Mouse (Mus musculus) cortical plate, adult 2 months (tissue): ENCODE measurements at regions not wholly inside any gene's neighbourhood (a gene's known extent, or its start where the extent isn't known, plus 50 kb on each side); places are given as distances from the start of the nearest gene placed in this dataset.

Experiments
- H3K27ac ChIP-seq: fragments of 200-500 bp; 2 replicates; pipeline ENCODE4 v1.5.1; 2012; ENCODE audit warnings: low read length, control low read depth, inconsistent platforms; ENCODE audit not compliant: insufficient read depth
- H3K4me1 ChIP-seq: fragments of 200-500 bp; 2 replicates; pipeline ENCODE4 v1.6.1; 2011; ENCODE audit warnings: low read length; ENCODE audit not compliant: control insufficient read depth, insufficient read depth
- H3K4me3 ChIP-seq: fragments of 200-500 bp; 2 replicates; pipeline ENCODE4 v1.5.1; 2011; ENCODE audit warnings: mild to moderate bottlenecking, low read length, control low read depth; ENCODE audit not compliant: insufficient read depth
- CTCF ChIP-seq: fragments of 200-500 bp; IDR thresholded peaks from 2 replicates; pipeline ENCODE4 v1.5.1; 2011; ENCODE audit warnings: mild to moderate bottlenecking, control low read depth, low read length; ENCODE audit not compliant: insufficient read depth; ENCODE audit errors: extremely low read depth
- POLR2A ChIP-seq: fragments of 200-500 bp; IDR thresholded peaks from 2 replicates; pipeline ENCODE4 v1.6.1; 2011; ENCODE audit warnings: mild to moderate bottlenecking, low read length, control low read depth; ENCODE audit not compliant: insufficient read depth; ENCODE audit errors: extremely low read depth

GRCm38 (mm10) chr9:62590407-62591195, 53.8 kb upstream of the Coro2b start:
- TF ChIP-seq POLR2A (no peak), CTCF (no peak)
- no peaks in the 10 kb centered on the region for H3K4me1 ChIP-seq
- H3K27ac ChIP-seq: no peak overlapping the region
- no peak overlapping the region for H3K4me3 ChIP-seq

GRCm38 (mm10) chr9:62591196-62591485, 54.3 kb upstream of the Coro2b start:
- no peak overlapping the region for H3K27ac ChIP-seq
- no peak for TF ChIP-seq POLR2A
- TF ChIP-seq CTCF: no peak
- H3K4me1 ChIP-seq: no peaks in the 10 kb centered on the region
- no peak overlapping the region for H3K4me3 ChIP-seq

GRCm38 (mm10) chr9:62598056-62598455, 61.2 kb upstream of the Coro2b start:
- TF ChIP-seq CTCF (no peak), POLR2A (no peak)
- no peak overlapping the region for H3K27ac ChIP-seq

GRCm38 (mm10) chr9:62598956-62599355, 62.1 kb upstream of the Coro2b start:
- TF ChIP-seq CTCF (no peak), POLR2A (no peak)
- no peak overlapping the region for H3K4me3 ChIP-seq

More at GRCm38 (mm10) chr9:62598056-62598455, 61.2 kb upstream of the Coro2b start:
- Histone ChIP-seq H3K4me3 (no peak overlapping the region), H3K4me1 (no peaks in the 10 kb centered on the region)

GRCm38 (mm10) chr9:62610526-62610925, 67.1 kb upstream of the Itga11 start:
- Histone ChIP-seq H3K4me1 (no peaks in the 10 kb centered on the region), H3K4me3 (no peak overlapping the region), H3K27ac (no peak overlapping the region)
- TF ChIP-seq CTCF (no peak), POLR2A (no peak)

More at GRCm38 (mm10) chr9:62598956-62599355, 62.1 kb upstream of the Coro2b start:
- Histone ChIP-seq H3K27ac (no peak overlapping the region), H3K4me1 (no peaks in the 10 kb centered on the region)

- Histone ChIP-seq H3K4me1 (no peaks in the 10 kb centered on the region), H3K27ac (no peak overlapping the region), H3K4me3 (no peak overlapping the region)
- TF ChIP-seq CTCF (no peak), POLR2A (no peak)
Observed at GRCm38 (mm10) chr9:62611452-62611851, 66.2 kb upstream of the Itga11 start.

- no peak overlapping the region for H3K4me3 ChIP-seq
- H3K4me1 ChIP-seq: no peaks in the 10 kb centered on the region
- TF ChIP-seq CTCF (no peak), POLR2A (no peak)
- H3K27ac ChIP-seq: no peak overlapping the region
Observed at GRCm38 (mm10) chr9:62613053-62613452, 64.6 kb upstream of the Itga11 start.

GRCm38 (mm10) chr9:62613806-62614205, 63.8 kb upstream of the Itga11 start:
- Histone ChIP-seq H3K4me1 (no peaks in the 10 kb centered on the region), H3K27ac (no peak overlapping the region), H3K4me3 (no peak overlapping the region)
- TF ChIP-seq CTCF (no peak), POLR2A (no peak)

GRCm38 (mm10) chr9:62614950-62615349, 62.7 kb upstream of the Itga11 start:
- TF ChIP-seq POLR2A (no peak), CTCF (no peak)
- H3K4me3 ChIP-seq: no peak overlapping the region
- H3K4me1 ChIP-seq: no peaks in the 10 kb centered on the region
- no peak overlapping the region for H3K27ac ChIP-seq

GRCm38 (mm10) chr9:62615799-62616198, 61.8 kb upstream of the Itga11 start:
- Histone ChIP-seq H3K4me3 (no peak overlapping the region), H3K4me1 (no peaks in the 10 kb centered on the region), H3K27ac (no peak overlapping the region)
- TF ChIP-seq POLR2A (no peak), CTCF (no peak)

- H3K4me3 ChIP-seq: no peak overlapping the region
- H3K27ac ChIP-seq: no peak overlapping the region
- no peaks in the 10 kb centered on the region for H3K4me1 ChIP-seq
- TF ChIP-seq CTCF: no peak
- no peak for TF ChIP-seq POLR2A
Observed at GRCm38 (mm10) chr9:62618994-62619393, 58.6 kb upstream of the Itga11 start.

GRCm38 (mm10) chr9:62620901-62621445, 56.7 kb upstream of the Itga11 start:
- TF ChIP-seq POLR2A (no peak), CTCF (no peak)
- no peaks in the 10 kb centered on the region for H3K4me1 ChIP-seq
- no peak overlapping the region for H3K27ac ChIP-seq
- no peak overlapping the region for H3K4me3 ChIP-seq
